Comparison of ENCODE assay signal across 1 mouse cellular context in genomic region chr3:98050086-98050485, GRCm38 (mm10).
TF ChIP-seq lines count a peak whose summit lies in the region.

No protein-coding gene starts in this region.

TF ChIP-seq in CH12.LX, 34 proteins besides CTCF, POLR2A, EP300 and RAD21:
- TF ChIP-seq TBP (conservative IDR thresholded peaks at IDR 0.05; ENCODE audit: low read depth, low read length), result peak; percentile 90
- TF ChIP-seq ELF1 (IDR thresholded peaks at IDR 0.05; ENCODE audit: low read depth, low read length), result 0 out of 2 replicates have a peak, but pooled peaks have one; percentile 21
TF ChIP-seq in CH12.LX: peak in this region for 2; not testable (repeated sequence) for 32.
